Mouse (Mus musculus): Measurements from ENCODE around the gene Rere.
A peak's percentile ranks its signal among the peaks of the same experiment; 100 is the strongest.

The Rere gene

GRCm38 (mm10) chr4:150557976-150558375 lies 276.5 kb downstream of the Rere start:
- DNase-seq, result peak in 1 of 2 experiments; percentile 59

- no peak for DNase-seq
Observed at GRCm38 (mm10) chr4:150559514-150559913, 278.1 kb downstream of the Rere start.

GRCm38 (mm10) chr4:150563281-150563680 lies 281.8 kb downstream of the Rere start:
- DNase-seq, result no peak

GRCm38 (mm10) chr4:150566193-150566592 lies 284.7 kb downstream of the Rere start:
- peak; percentile 50 to 73 for DNase-seq

- DNase-seq, result no peak
Observed at GRCm38 (mm10) chr4:150568318-150569134, 287.1 kb downstream of the Rere start.

GRCm38 (mm10) chr4:150569135-150569833 lies 287.8 kb downstream of the Rere start:
- DNase-seq, result peak; percentile 32 to 41

- peak in 1 of 2 experiments; percentile 59 for DNase-seq
Observed at GRCm38 (mm10) chr4:150569834-150570571, 288.6 kb downstream of the Rere start.

- DNase-seq, result no peak
Observed at GRCm38 (mm10) chr4:150570793-150571192, 289.3 kb downstream of the Rere start.

GRCm38 (mm10) chr4:150572104-150572691 lies 290.8 kb downstream of the Rere start:
- no peak for DNase-seq

GRCm38 (mm10) chr4:150572938-150573337 lies 291.5 kb downstream of the Rere start:
- DNase-seq, result no peak

- DNase-seq, result no peak
Observed at GRCm38 (mm10) chr4:150575363-150576092, 294.1 kb downstream of the Rere start.

GRCm38 (mm10) chr4:150576339-150576738 lies 294.9 kb downstream of the Rere start:
- no peak for DNase-seq

- DNase-seq, result no peak
Observed at GRCm38 (mm10) chr4:150578021-150578420, 296.6 kb downstream of the Rere start.

GRCm38 (mm10) chr4:150581931-150582723 lies 300.7 kb downstream of the Rere start:
- no peak for DNase-seq

GRCm38 (mm10) chr4:150582966-150583776 lies 301.7 kb downstream of the Rere start:
- no peak for DNase-seq

GRCm38 (mm10) chr4:150583777-150584135 lies 302.3 kb downstream of the Rere start:
- no peak for DNase-seq

- DNase-seq, result no peak
Observed at GRCm38 (mm10) chr4:150585800-150586199, 304.4 kb downstream of the Rere start.

- DNase-seq, result no peak
Observed at GRCm38 (mm10) chr4:150586275-150586674, 304.8 kb downstream of the Rere start.

GRCm38 (mm10) chr4:150587597-150588299 lies 306.3 kb downstream of the Rere start:
- no peak for DNase-seq

GRCm38 (mm10) chr4:150588300-150588621 lies 306.8 kb downstream of the Rere start:
- no peak for DNase-seq
